Mouse (Mus musculus): ENCODE measurements at regions not wholly inside any gene's neighbourhood (a gene's known extent, or its start where the extent isn't known, plus 50 kb on each side); places are given as distances from the start of the nearest gene placed in this dataset.

- Histone ChIP-seq H3K36me3 (replicated peaks; ENCODE audit: control insufficient read depth, insufficient read depth, low read depth) (no peaks in the 10 kb centered on the region), H3K27me3 (ENCODE audit: control insufficient read depth, insufficient read depth, low read length) (no peaks in the 10 kb centered on the region), H3K27ac (no peak overlapping the region), H3K9ac (replicated peaks) (no peak overlapping the region), H3K4me1 (replicated peaks; ENCODE audit: control insufficient read depth in 2 of 2, insufficient read depth in 2 of 2, low read length in 1 of 2) (no peaks in the 10 kb centered on the region), H3K9me3 (ENCODE audit: control insufficient read depth, low read length) (no peaks in the 10 kb centered on the region), H3K4me3 (ENCODE audit: insufficient read depth in 1 of 2, low read depth in 2 of 2, low read length in 2 of 2) (no peak overlapping the region), H3K4me2 (ENCODE audit: low read depth) (no peak overlapping the region)
- no peak for ATAC-seq (ENCODE audit: insufficient read depth)
- TF ChIP-seq CTCF (IDR thresholded peaks at IDR 0.05; ENCODE audit: low read depth) (no peak), EP300 (IDR thresholded peaks at IDR 0.05; ENCODE audit: low read depth) (no peak)
- no peak for DNase-seq (ENCODE audit: low read depth in 3 of 3, low spot score in 3 of 3)
- WGBS (ENCODE audit: insufficient replicate concordance) = 54% methylated on average over 4 of the region's 4 CpGs
These were observed 197.9 kb downstream of the Hlx start for GRCm38 (mm10) chr1:184534511-184534910.

- H3K36me3 ChIP-seq (replicated peaks; ENCODE audit: control insufficient read depth, insufficient read depth, low read depth) = no peaks in the 10 kb centered on the region
- no peaks in the 10 kb centered on the region for H3K27me3 ChIP-seq (ENCODE audit: control insufficient read depth, insufficient read depth, low read length)
- H3K4me1 ChIP-seq (replicated peaks; ENCODE audit: control insufficient read depth in 2 of 2, insufficient read depth in 2 of 2, low read length in 1 of 2) = no peaks in the 10 kb centered on the region
- ATAC-seq (ENCODE audit: insufficient read depth) (no peak), DNase-seq (ENCODE audit: low read depth in 3 of 3, low spot score in 3 of 3) (no peak)
- no peak overlapping the region for H3K4me3 ChIP-seq (ENCODE audit: insufficient read depth in 1 of 2, low read depth in 2 of 2, low read length in 2 of 2)
- no peaks in the 10 kb centered on the region for H3K9me3 ChIP-seq (ENCODE audit: control insufficient read depth, low read length)
- H3K9ac ChIP-seq (replicated peaks) = no peak overlapping the region
- TF ChIP-seq EP300 (IDR thresholded peaks at IDR 0.05; ENCODE audit: low read depth) = no peak
- no peak for TF ChIP-seq CTCF (IDR thresholded peaks at IDR 0.05; ENCODE audit: low read depth)
- no peak overlapping the region for H3K27ac ChIP-seq
- no peak overlapping the region for H3K4me2 ChIP-seq (ENCODE audit: low read depth)
- 45% methylated on average over 5 of the region's 5 CpGs for WGBS (ENCODE audit: insufficient replicate concordance)
These were observed 198.5 kb downstream of the Hlx start for GRCm38 (mm10) chr1:184533870-184534269.

- TF ChIP-seq EP300 (IDR thresholded peaks at IDR 0.05; ENCODE audit: low read depth) = no peak
- no peak for TF ChIP-seq CTCF (IDR thresholded peaks at IDR 0.05; ENCODE audit: low read depth)
- H3K9ac ChIP-seq (replicated peaks) = no peak overlapping the region
- ATAC-seq (ENCODE audit: insufficient read depth) = no peak
- H3K9me3 ChIP-seq (ENCODE audit: control insufficient read depth, low read length) = no peaks in the 10 kb centered on the region
- H3K27me3 ChIP-seq (ENCODE audit: control insufficient read depth, insufficient read depth, low read length) = no peaks in the 10 kb centered on the region
- no peak for DNase-seq (ENCODE audit: low read depth in 3 of 3, low spot score in 3 of 3)
- H3K4me2 ChIP-seq (ENCODE audit: low read depth) = no peak overlapping the region
- 52% methylated on average over 8 of the region's 8 CpGs for WGBS (ENCODE audit: insufficient replicate concordance)
- H3K4me1 ChIP-seq (replicated peaks; ENCODE audit: control insufficient read depth in 2 of 2, insufficient read depth in 2 of 2, low read length in 1 of 2) = no peaks in the 10 kb centered on the region
- no peak overlapping the region for H3K4me3 ChIP-seq (ENCODE audit: insufficient read depth in 1 of 2, low read depth in 2 of 2, low read length in 2 of 2)
- H3K27ac ChIP-seq = no peak overlapping the region
- H3K36me3 ChIP-seq (replicated peaks; ENCODE audit: control insufficient read depth, insufficient read depth, low read depth) = no peaks in the 10 kb centered on the region
These were observed 199.8 kb downstream of the Hlx start for GRCm38 (mm10) chr1:184532488-184533055.

GRCm38 (mm10) chr1:184530606-184531320, 201.7 kb downstream of the Hlx start:
- ATAC-seq (ENCODE audit: insufficient read depth) = no peak
- no peaks in the 10 kb centered on the region for H3K27me3 ChIP-seq (ENCODE audit: control insufficient read depth, insufficient read depth, low read length)
- 48% methylated on average over 3 of the region's 3 CpGs for WGBS (ENCODE audit: insufficient replicate concordance)
- no peaks in the 10 kb centered on the region for H3K4me1 ChIP-seq (replicated peaks; ENCODE audit: control insufficient read depth in 2 of 2, insufficient read depth in 2 of 2, low read length in 1 of 2)
- H3K4me2 ChIP-seq (ENCODE audit: low read depth) = no peak overlapping the region
- H3K4me3 ChIP-seq (ENCODE audit: insufficient read depth in 1 of 2, low read depth in 2 of 2, low read length in 2 of 2) = no peak overlapping the region
- no peak for DNase-seq (ENCODE audit: low read depth in 3 of 3, low spot score in 3 of 3)
- TF ChIP-seq EP300 (IDR thresholded peaks at IDR 0.05; ENCODE audit: low read depth) (no peak), CTCF (IDR thresholded peaks at IDR 0.05; ENCODE audit: low read depth) (no peak)
- H3K27ac ChIP-seq = no peak overlapping the region
- H3K9me3 ChIP-seq (ENCODE audit: control insufficient read depth, low read length) = no peaks in the 10 kb centered on the region
- H3K36me3 ChIP-seq (replicated peaks; ENCODE audit: control insufficient read depth, insufficient read depth, low read depth) = no peaks in the 10 kb centered on the region
- no peak overlapping the region for H3K9ac ChIP-seq (replicated peaks)

- 45% methylated on average over 4 of the region's 4 CpGs for WGBS (ENCODE audit: insufficient replicate concordance)
- Histone ChIP-seq H3K4me1 (replicated peaks; ENCODE audit: control insufficient read depth in 2 of 2, insufficient read depth in 2 of 2, low read length in 1 of 2) (no peaks in the 10 kb centered on the region), H3K27ac (no peak overlapping the region), H3K27me3 (ENCODE audit: control insufficient read depth, insufficient read depth, low read length) (no peaks in the 10 kb centered on the region), H3K4me2 (ENCODE audit: low read depth) (no peak overlapping the region), H3K9me3 (ENCODE audit: control insufficient read depth, low read length) (no peaks in the 10 kb centered on the region), H3K9ac (replicated peaks) (no peak overlapping the region), H3K36me3 (replicated peaks; ENCODE audit: control insufficient read depth, insufficient read depth, low read depth) (no peaks in the 10 kb centered on the region), H3K4me3 (ENCODE audit: insufficient read depth in 1 of 2, low read depth in 2 of 2, low read length in 2 of 2) (no peak overlapping the region)
- TF ChIP-seq EP300 (IDR thresholded peaks at IDR 0.05; ENCODE audit: low read depth) (no peak), CTCF (IDR thresholded peaks at IDR 0.05; ENCODE audit: low read depth) (no peak)
- DNase-seq (ENCODE audit: low read depth in 3 of 3, low spot score in 3 of 3) (no peak), ATAC-seq (ENCODE audit: insufficient read depth) (no peak)
These were observed 206.7 kb downstream of the Hlx start for GRCm38 (mm10) chr1:184525740-184526139.

Measured in liver, embryonic 14.5 days (tissue).